Mouse (Mus musculus) natural killer cell, adult 2 months (primary cell): Measurements from ENCODE around the gene Ugt1a10.
"Not testable (repeated sequence)": the region's sequence is repeated elsewhere in the genome, so short reads cannot be mapped to it uniquely, and the experiment has no call there.

Experiments
- DNase-seq, 2 experiments: peaks; one replicate each; pipeline ENCODE4 v3.0.0; 2022; ENCODE audit warnings: low spot score in 2 of 2

The Ugt1a10 gene

GRCm38 (mm10) chr1:88214462-88214952 lies 159.3 kb downstream of the Ugt1a10 start:
- no peak for DNase-seq

- no peak for DNase-seq
These were observed 160.5 kb downstream of the Ugt1a10 start for GRCm38 (mm10) chr1:88215466-88216380.

GRCm38 (mm10) chr1:88216551-88216950 lies 161.4 kb downstream of the Ugt1a10 start:
- DNase-seq: no peak

- DNase-seq: no peak
These were observed 162.0 kb downstream of the Ugt1a10 start for GRCm38 (mm10) chr1:88217144-88217543.

GRCm38 (mm10) chr1:88217576-88217975 lies 162.4 kb downstream of the Ugt1a10 start:
- no peak for DNase-seq

DNA sequence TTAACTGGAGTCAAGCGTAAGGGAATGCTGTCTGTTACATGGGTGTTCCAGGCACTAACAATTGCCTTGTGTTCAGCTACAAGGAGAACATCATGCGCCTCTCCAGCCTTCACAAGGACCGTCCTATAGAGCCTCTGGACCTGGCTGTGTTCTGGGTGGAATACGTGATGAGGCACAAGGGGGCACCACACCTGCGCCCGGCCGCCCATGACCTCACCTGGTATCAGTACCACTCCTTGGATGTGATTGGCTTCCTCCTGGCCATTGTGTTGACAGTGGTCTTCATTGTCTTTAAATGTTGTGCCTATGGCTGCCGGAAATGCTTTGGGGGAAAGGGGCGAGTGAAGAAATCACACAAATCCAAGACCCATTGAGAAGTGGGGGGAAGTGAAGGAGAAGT lies 162.9 kb downstream of the Ugt1a10 start:
- no peak for DNase-seq

DNA sequence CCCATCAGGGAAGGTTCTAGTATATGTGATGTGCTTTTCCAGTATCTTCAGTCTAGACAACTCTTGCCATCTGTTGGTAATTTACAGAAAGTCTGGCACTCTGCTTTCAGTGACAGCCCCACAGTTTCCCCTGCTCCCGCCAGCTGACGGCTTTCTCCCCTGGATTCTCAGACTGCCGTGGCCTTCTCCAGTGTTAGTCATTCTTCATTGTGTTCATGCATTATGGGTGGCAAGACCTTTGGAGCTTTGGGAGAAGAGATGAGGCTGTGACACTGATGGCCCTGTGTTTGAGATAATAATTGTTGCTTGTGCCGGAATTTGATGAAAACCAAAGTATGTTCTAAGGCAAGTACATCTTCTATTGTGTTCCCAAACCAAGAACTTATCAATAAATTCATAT lies 163.4 kb downstream of the Ugt1a10 start:
- no peak for DNase-seq

DNA sequence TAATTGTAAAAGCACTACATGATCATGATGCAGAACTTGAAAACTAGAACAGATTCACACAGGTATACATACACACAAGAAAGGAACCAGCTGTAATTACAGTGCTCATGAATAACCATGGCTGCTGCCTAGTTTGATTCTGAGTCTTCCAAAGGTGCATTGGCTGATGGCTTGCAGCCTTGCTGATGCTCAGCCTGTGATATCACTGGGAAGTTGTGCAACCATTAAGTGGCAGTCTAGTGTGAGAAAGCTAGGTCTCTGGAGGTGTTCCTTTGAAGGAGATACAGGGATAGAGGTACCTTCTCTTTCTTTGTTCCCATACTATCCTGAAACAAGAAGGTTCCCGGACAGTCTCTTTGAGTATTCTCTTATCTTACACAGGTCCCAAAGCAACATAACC lies 163.9 kb downstream of the Ugt1a10 start:
- no peak for DNase-seq

GRCm38 (mm10) chr1:88220336-88220735 lies 165.1 kb downstream of the Ugt1a10 start:
- DNase-seq: no peak

DNA sequence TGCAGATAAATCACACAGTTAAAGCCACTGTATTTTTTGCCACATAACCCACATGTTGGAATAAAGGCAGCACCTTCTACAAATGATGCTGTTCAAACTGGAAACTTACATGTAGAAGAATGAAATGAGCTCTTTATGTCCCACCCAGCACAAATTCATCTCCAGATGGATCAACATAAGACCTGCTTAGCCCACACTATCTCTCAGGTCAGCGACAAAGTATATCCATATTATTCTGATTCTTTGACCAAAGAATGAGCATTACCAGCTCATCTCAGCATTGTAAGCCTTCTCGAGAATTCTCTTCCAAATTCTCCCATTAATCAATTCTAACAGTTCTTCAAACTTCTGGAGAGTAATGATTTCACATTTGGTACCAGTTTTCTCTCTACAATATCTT lies 167.0 kb downstream of the Ugt1a10 start:
- DNase-seq: no peak

GRCm38 (mm10) chr1:88223011-88223515 lies 167.9 kb downstream of the Ugt1a10 start:
- DNase-seq: peak in 1 of 2 experiments; percentile 2

DNA sequence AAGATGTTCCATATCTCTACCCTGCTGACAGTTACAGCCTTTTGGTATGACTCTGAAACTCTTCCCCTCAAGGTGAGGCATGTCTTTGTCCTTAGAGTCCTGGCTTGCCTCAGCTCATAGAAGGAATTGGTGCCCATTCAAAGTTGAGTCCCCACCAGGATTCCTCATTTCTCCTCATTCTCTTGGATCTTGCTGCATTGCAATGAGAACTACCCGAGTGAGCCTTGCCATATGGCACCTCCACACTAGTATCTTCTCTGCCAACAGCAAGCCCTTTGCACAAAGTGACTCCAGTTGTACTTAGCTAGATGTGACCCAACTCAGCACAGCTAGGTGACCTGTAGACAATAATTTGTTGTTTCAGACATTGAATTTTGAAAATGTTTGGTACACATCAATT lies 168.4 kb downstream of the Ugt1a10 start:
- DNase-seq: peak in 1 of 2 experiments; percentile 2

DNA sequence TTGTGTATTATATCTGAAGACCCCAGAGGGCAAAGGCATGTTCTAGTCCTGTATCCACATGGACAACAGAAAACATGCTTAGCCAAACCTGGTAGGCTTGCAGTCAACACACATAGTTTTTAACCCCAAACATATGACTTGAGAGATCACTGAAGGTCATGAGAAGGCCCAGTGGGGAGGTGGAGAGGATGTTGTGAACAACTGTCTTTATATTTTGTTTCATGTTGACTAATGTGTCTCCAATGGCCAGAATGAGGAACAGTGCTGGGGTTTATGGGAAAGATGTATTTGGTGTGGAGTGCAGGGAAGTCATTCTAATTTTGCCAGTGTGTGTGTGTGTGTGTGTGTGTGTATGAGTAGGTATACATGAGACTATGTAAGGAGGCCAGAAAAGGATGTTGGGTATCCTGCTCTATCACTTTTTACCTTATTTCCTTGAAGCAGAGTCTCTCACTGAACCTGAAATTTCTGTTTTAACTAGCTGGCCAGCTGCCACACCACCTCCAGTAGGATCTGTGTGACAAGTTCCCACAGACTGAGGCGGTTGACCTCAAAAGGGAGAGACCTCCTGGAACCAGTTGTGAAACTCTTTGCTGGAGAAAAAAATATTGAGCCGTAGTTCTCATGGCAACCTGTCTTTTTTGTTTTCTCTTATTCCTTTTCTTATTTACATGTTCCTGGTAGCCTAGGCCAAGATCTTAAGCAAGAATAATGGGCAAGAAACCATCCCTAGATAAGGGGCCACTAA lies 169.0 kb downstream of the Ugt1a10 start:
- peak in 1 of 2 experiments; percentile 1 for DNase-seq

GRCm38 (mm10) chr1:88225301-88225700 lies 170.1 kb downstream of the Ugt1a10 start:
- not testable (repeated sequence) for DNase-seq

- DNase-seq: peak in 1 of 2 experiments; percentile 1
These were observed 170.6 kb downstream of the Ugt1a10 start for GRCm38 (mm10) chr1:88225741-88226140.

- DNase-seq: no peak
These were observed 171.6 kb downstream of the Ugt1a10 start, which contains the start of gene Mroh2a for GRCm38 (mm10) chr1:88226670-88227379. Gene Mroh2a (plus strand): TSS chr1:88226986.

DNA sequence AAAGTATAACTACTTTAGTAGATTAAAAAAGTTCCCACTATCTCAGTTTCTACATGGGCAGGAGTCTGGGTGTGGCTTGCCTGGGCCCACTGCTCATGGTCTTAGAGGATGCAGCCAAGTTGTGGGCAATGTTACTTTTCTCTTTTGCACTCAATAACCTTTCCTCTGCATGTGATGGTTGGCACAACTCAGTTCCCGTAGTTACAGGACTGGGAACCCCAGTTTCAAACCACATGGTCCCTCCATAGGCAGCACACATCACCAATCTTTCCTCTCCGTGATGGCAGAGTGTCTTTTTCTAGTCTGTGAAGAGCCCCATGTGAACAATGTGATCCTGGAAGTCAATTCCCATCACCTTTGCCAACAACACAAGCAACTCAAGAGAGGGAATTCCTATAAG lies 172.3 kb downstream of the Ugt1a10 start:
- no peak for DNase-seq

DNA sequence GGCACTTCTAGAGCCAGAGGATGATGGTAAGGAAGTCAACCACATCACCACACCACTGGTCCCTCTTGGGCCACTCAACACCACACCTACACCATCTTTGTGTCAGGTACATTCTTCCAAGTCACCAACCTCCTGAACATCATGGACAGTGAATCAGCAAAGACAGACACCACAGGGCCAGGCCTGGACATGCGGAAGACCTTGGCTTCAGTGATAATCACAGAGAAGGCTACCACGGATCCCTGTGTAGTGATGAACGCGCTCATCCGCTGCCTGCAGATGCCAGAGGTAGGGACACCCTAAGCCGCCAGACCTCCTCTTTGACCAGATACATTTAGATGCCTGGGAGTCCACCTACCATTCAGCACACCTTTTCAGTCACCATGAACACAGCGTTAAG lies 172.9 kb downstream of the Ugt1a10 start:
- no peak for DNase-seq

DNA sequence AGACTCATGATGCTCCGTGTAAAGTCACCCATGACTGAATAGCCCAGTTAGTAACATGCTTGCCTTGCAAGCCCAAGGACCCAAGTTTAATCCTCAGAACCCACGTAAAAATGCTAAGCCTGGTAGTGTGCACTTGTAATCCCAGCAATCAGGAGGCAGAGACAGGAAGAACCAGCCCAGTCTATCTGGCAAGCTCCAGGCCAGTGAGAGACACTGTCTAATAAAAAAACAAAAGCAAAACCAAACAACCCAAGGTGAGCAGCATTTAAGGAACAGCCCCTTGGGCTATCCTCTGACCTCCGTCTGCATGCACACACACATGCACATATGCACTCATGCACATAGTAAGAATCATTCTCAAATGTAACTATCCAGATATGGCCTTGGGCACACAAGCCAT lies 174.4 kb downstream of the Ugt1a10 start:
- DNase-seq: no peak

DNA sequence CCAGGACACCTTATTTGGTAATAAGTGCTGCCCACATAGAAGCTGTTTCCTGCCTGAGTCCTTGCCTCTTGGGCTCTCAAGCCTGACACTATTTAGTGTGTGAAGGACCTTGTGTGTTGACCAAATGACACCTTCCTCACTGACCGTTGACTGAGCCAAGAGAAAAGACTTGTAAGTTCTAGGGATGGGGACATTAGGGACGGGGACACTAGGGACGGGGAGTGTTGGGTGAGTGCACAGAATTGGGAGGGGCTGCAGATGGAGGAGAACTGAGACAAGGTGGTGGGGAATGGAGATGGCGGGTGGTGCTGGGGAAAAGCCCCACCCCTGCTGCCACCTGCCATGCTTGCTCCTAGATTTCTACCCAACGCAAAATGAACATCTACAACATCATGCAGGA lies 174.8 kb downstream of the Ugt1a10 start:
- DNase-seq: no peak

GRCm38 (mm10) chr1:88230421-88230820 lies 175.2 kb downstream of the Ugt1a10 start:
- DNase-seq: no peak
